Comparison of ENCODE assay signal across 8 mouse cellular contexts in genomic region chr7:56050487-56050911, GRCm38 (mm10). TPM values are rescaled to one million over a fixed set of nuclear protein-coding genes. Genes with fewer than 3 reads are reported as not detected.
DNase-seq lines count a peak whose midpoint lies in the region; ATAC-seq and TF ChIP-seq lines count a peak whose summit lies in the region.

No protein-coding gene starts in this region.

- peak overlapping the region; percentile 95 for H3K27ac ChIP-seq in liver, embryonic 14.5 days

- H3K4me2 ChIP-seq in liver, embryonic 14.5 days (ENCODE audit: low read depth), result peak overlapping the region; percentile 81

- no peak for TF ChIP-seq EP300 in liver, embryonic 14.5 days (IDR thresholded peaks at IDR 0.05; ENCODE audit: low read depth)

- no peaks in the 10 kb centered on the region for H3K27me3 ChIP-seq in liver, embryonic 14.5 days (ENCODE audit: control insufficient read depth, insufficient read depth, low read length)

- H3K4me1 ChIP-seq in liver, embryonic 14.5 days (replicated peaks; ENCODE audit: control insufficient read depth in 2 of 2, insufficient read depth in 2 of 2, low read length in 1 of 2), result peaks cover 12 to 18% of the 10 kb centered on the region in 2 experiments

- TF ChIP-seq CTCF in liver, embryonic 14.5 days (IDR thresholded peaks at IDR 0.05; ENCODE audit: low read depth), result no peak

- no peaks in the 10 kb centered on the region for H3K9me3 ChIP-seq in liver, embryonic 14.5 days (ENCODE audit: control insufficient read depth, low read length)

- DNase-seq in 3T3-L1 (ENCODE audit: low read depth, low spot score), result peak; percentile 49
- peak; percentile 46 for DNase-seq in R1 (ENCODE audit: low read depth, low spot score)
- peak; percentile 23 for DNase-seq in embryo, embryonic 11.5 days (ENCODE audit: low read depth, low spot score)
- DNase-seq in heart, adult 18-20 months, result peak; percentile 29 to 62
- peak; percentile 30 for DNase-seq in kidney, adult 11 months
- DNase-seq in liver, embryonic 14.5 days (ENCODE audit: low read depth in 3 of 3, low spot score in 3 of 3), result no peak
- peak; percentile 57 for DNase-seq in neural tube, embryonic 10.5 days (ENCODE audit: extremely low spot score, low spot score)
- DNase-seq in urinary bladder, postnatal 25 days (ENCODE audit: low spot score), result peak; percentile 25

- no peaks in the 10 kb centered on the region; the same call in 1 of the 2 replicates for H3K36me3 ChIP-seq in liver, embryonic 14.5 days (replicated peaks; ENCODE audit: control insufficient read depth, insufficient read depth, low read depth)

- peak overlapping the region; percentile 91 to 94 for H3K4me3 ChIP-seq in liver, embryonic 14.5 days (ENCODE audit: insufficient read depth in 1 of 2, low read depth in 2 of 2, low read length in 2 of 2)

- 0% methylated on average over 18 of the region's 18 CpGs for WGBS in liver, embryonic 14.5 days (ENCODE audit: insufficient replicate concordance)

- H3K9ac ChIP-seq in liver, embryonic 14.5 days (replicated peaks), result peak overlapping the region; percentile 96

- ATAC-seq in liver, embryonic 14.5 days (ENCODE audit: insufficient read depth), result peak; percentile 2; the same call in 1 of the 2 replicates

RNA-seq across cellular contexts. Expression of gene Herc2, which starts 0.5 kb away (rescaled TPM):
- total RNA-seq in heart, adult 18-20 months (2021), result 10 to 100 TPM; 37.6 to 38.2 TPM
- polyA plus RNA-seq in liver, embryonic 14.5 days (2012; rRNA removed), result 5.2 and 8.5 TPM in 2 replicates
- 12.1 and 15.2 TPM in 2 replicates for polyA plus RNA-seq in liver, embryonic 14.5 days (2014; fragmentation: Nextera tagmentation; extraction: Ambion mirVana)

RNA-seq across cellular contexts. Expression of gene Nipa1, which starts 30.7 kb away (rescaled TPM):
- total RNA-seq in heart, adult 18-20 months (2021), result 1 to 10 TPM; 7.7 to 7.9 TPM
- polyA plus RNA-seq in liver, embryonic 14.5 days (2012; rRNA removed), result 6.6 and 8.1 TPM in 2 replicates
- 10.9 and 12.3 TPM in 2 replicates for polyA plus RNA-seq in liver, embryonic 14.5 days (2014; fragmentation: Nextera tagmentation; extraction: Ambion mirVana)

Comparison
In these comparisons a context has a peak if more than half of its experiments do, and no peak if none do; other contexts are left out.
1. DNase-seq: peak in 3T3-L1 (single experiment), R1 (single experiment), embryo, embryonic 11.5 days (single experiment), heart, adult 18-20 months (2 of 2), kidney, adult 11 months (single experiment), neural tube, embryonic 10.5 days (single experiment) and urinary bladder, postnatal 25 days (single experiment); none in liver, embryonic 14.5 days (0 of 3).